Mouse (Mus musculus) gastrocnemius, postnatal 4 days (tissue): ENCODE data around the gene Yipf2. TPM values are rescaled to one million over a fixed set of nuclear protein-coding genes. Genes with fewer than 3 reads are reported as not detected.
"Not testable (repeated sequence)": the region's sequence is repeated elsewhere in the genome, so short reads cannot be mapped to it uniquely, and the experiment has no call there.

Experiments used
- DNase-seq, 2 experiments: peaks; one replicate each; pipeline ENCODE4 v3.0.0; 2021 to 2022; ENCODE audit warnings: low spot score in 2 of 2, mixed read lengths in 2 of 2
- total RNA-seq, 2 experiments: library from RNA; stranded (reverse); gene quantifications; 2 replicates each; pipeline ENCODE4 v1.2.3; 2021

The Yipf2 gene
- total RNA-seq, 2 experiments from 2014 or later, result 5.3 to 6.1 TPM

DNA sequence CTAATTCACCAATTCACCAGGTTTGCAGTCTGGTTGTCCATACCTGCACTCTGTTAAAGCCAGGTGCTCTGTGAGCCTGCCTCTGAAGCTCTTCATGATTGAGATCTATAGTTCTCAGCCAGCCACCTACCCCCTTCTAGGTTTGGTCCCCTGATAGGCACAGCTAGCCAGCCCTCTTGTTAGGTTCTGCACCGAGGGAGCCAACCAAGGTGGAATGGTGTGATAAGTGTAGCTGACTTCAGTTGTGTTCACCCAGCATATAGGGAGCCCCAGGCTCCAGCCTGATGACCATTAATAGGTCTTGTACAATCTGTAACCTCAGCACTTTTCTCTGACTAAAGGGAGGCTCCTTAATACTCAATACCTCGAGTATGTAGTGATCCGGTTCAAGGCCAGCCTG, 7.6 kb upstream of the Yipf2 start:
- no peak for DNase-seq

DNA sequence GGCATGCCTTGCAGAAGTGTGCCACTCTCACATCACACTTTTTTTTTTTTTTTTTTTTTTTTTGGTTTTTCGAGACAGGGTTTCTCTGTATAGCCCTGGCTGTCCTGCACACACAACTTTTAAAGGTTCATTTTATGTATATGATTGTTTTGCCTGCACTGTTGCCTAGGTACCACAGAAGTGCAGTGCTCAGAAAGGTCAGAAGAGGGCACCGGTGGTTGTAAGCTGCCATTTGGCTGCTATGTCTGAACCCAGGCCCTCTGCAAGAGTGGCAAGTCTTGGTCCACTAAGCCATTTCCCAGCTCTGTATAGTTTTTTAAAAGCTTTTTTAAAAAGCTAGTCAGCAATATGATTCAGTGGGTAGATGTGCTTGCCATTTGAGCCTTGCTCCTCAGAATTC, 5.6 kb upstream of the Yipf2 start:
- DNase-seq, result no peak

- no peak for DNase-seq
Observed at GRCm38 (mm10) chr9:21594838-21595237, 2.2 kb upstream of the Yipf2 start.

- DNase-seq, result not testable (repeated sequence)
Observed at GRCm38 (mm10) chr9:21594350-21594749, 1.7 kb upstream of the Yipf2 start.

GRCm38 (mm10) chr9:21593122-21593721, 594 bp upstream of the Yipf2 start:
- DNase-seq, result peak; percentile 50 to 66

DNA sequence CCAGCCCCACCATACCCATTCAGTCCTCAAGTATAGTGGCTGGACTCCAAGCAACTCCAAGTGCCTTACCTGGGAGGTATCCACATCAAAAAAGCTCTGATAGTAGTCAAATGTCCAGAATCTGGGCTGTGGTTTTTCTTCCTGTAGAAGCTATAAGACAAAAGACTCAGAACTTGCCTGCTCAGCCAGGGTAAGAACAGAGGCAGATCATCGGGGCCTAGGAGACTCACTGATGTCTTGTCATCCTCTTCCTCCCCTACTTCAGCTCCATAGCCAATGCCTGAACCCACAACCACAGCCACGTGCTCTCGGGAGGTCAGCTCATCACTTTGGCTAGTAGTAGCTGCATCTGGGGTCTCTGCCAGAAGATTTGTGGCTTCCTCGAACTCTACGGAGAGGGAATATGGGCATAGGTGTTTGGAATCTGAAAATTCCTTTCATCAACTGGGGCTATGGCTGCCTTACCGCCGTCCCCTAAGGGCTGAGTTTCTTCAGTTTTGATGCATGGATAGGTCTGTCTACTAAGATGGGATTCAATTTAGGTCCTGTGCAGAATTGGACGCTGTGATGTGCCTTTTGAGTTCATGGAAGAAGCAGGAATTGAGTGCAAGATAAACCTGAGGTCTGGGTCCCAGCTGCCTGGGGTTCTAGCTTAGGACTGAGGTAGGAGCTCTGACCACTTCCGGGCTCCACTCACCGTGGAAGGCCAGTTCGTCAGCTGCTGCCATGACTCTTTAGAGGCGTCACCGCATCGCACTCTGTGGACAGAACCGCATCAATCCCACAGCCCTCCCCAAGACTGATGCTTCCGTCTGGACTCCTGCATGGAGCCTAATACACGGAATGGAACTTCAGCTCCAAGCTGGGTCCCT, 561 bp downstream of the Yipf2 start:
- no peak for DNase-seq

DNA sequence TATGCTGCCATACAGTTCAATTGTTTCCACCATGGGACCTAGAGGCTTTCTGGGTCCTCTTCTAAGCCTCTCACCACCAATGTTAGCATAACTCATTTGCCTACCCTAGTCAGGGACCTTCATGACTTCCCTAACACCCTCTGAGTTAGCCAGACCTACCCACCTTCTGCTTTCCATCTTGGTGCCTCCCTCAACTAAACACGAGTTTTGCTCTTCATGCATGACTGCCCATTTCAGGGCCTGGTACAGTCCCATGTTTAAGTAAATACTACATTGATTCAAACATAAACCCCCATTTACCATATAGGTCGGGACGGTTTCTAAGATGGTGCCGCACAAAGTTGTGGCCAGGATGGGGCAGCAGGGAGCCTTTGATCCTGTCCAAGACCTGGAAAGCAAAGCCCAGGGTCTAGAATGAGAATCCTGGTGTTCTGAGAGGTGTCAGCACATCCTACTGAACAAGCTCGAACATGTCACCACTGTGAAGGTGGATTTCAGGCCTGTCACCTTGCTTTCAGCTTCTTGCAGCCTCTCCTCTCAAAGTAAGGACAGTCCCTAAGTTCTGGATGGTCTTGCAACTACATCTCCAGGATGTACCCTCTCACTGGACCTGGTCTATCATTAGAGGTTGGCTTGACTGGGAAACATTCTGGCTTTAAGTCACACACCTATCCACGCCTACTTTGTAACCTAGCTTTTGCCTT, 1.3 kb downstream of the Yipf2 start:
- DNase-seq, result no peak

DNA sequence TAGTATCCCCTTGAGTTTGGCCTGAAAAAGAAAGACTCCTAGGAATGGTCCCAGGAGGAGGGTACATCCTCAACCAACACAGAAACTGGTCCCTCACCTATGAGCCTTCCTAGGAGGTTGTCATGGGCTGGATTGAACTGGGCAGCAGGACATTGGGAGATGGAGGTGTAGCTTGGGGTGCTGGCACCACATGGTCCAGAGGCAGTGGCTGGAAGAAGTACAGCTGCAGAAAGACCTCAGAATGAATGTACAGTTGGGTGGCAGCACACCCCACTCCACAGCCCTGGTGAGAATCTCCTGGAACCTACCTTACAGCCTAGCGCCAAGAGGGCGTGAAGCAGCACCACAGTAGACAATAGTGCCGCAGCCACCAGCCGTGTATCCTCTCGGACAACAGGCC, 3.1 kb downstream of the Yipf2 start:
- DNase-seq, result no peak

- DNase-seq, result no peak
Observed at GRCm38 (mm10) chr9:21588350-21588749, 4.3 kb downstream of the Yipf2 start.

DNA sequence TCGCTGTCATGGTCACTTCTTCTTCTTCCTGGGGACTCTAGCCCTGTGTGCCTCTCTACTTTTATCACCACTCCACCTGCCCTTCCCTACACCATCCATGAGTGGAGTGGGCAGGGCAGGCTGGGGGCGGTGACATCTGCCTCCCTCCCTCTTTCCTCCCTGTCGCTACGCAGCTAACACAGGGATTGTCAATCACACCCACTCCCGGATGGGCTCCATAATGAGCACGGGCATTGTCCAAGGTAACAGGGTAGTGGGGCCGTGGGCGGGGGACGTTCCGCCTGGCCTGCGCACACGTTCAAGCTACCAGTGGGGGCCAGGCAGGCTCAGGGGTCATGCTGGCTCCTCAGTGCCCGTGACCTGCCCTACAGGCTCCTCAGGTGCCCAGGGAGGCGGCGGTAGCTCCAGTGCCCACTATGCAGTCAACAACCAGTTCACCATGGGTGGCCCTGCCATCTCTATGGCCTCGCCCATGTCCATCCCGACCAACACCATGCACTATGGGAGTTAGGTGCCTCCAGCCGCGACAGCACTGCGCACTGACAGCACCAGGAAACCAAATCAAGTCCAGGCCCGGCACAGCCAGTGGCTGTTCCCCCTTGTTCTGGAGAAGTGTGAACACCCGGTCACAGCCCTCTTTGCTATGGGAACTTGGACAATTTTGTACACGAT, 4.8 kb downstream of the Yipf2 start:
- DNase-seq, result no peak

- DNase-seq, result no peak
Observed at GRCm38 (mm10) chr9:21585401-21585800, 7.2 kb downstream of the Yipf2 start.

GRCm38 (mm10) chr9:21578226-21578625, 14.4 kb downstream of the Yipf2 start:
- DNase-seq, result no peak

- DNase-seq, result no peak
Observed at GRCm38 (mm10) chr9:21576286-21576685, 16.3 kb downstream of the Yipf2 start.

GRCm38 (mm10) chr9:21575253-21575652, 17.4 kb downstream of the Yipf2 start:
- no peak for DNase-seq

GRCm38 (mm10) chr9:21574012-21574801, 18.4 kb downstream of the Yipf2 start:
- no peak for DNase-seq

DNA sequence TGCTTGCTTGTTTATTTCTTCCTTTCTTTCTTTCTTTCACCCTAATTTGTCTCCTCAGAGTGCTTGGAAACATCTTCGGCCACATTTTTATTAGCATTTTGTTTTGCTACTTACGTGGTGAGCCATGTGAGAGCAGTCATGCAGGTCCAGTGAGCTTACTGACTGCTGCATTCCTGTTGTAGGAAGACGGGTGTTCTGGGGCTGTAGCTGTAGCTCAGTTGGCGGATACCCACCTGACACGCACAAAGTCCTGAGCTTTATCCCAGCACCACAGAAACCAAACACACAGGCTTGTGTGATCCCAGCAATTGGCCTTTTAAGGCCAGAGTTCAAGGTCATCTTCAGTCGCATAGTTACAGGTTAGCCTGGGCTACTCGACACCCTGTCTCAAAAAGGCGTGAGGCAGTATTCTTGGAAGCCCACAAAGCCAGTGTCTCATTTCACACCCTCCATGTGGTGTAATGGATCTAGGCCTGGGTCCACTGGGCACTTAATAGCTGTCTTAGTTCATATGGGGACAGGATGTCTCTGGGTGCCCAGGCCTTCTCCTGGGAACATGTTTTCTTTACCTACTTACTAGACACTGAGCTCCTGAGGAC, 23.9 kb downstream of the Yipf2 start:
- DNase-seq, result no peak

DNA sequence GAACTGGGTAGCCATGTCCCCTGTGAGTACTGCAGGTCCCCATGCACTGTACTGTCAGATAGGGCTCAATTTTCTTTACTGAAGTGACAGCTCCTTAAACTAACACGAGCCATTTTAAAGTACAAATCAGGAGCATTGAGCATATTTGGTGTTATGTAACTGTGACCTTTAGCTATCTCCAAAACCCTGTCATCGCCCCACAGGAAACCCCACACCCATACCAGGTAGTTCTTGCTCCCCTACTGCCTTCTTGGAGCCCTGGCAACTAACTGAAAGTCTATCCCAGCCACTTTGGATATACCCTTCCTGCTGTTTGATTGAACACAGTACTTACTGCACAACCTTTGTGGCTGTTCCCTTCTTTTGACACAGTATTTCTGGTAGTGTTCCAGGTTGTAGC, 25.6 kb downstream of the Yipf2 start:
- DNase-seq, result no peak

- DNase-seq, result no peak
Observed at GRCm38 (mm10) chr9:21566538-21566937, 26.1 kb downstream of the Yipf2 start.

DNA sequence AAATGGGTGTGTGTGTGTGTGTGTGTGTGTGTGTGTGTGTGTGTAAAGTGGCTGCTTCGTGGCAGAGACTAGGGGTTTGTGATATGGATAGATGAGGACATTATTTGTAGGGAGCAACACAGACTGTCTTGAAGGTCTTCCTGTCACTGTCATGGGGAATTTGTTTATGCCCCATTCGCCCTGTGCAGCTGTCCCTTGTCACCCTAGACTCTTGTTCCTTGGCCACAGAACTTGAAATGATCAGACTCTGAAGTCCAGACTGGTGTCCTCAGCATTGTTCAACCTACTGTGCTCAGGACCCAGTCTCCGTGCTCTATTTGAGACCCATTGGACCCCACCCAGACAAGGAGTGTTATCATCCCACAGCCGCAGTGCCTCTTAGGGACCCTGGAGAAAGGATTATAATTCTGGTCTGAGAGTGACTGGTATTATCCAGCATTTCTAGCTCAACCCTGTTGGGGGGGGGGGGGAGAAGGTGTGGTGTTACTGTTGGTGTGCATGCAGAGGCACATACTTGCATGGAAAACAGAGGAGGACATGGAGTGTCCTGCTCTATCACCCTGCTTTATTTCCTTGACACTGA, 27.5 kb downstream of the Yipf2 start:
- DNase-seq, result no peak

DNA sequence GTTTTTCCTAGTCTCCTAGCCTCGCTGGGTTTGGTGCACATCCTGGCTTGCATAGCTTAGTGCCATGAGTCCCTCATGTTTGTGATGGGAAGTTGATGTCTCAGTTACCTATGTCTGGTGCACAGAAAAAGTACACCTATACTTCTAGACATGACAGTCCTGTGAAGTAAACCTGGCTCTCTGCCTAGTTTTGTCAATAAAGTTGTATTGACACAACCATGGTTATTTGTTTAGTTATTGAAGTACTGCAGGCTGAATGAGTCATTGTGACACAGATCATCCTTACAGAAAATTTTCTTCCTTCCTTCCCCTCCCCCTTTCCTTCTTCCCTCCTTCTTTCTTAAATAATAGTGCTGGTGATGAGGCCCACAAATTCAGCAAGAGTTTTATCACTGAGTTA, 28.2 kb downstream of the Yipf2 start:
- DNase-seq, result no peak
